Mouse (Mus musculus): ENCODE measurements around the gene E2f1. TPM values are rescaled to one million over a fixed set of nuclear protein-coding genes. Genes with fewer than 3 reads are reported as not detected.

The E2f1 gene
- 12.1 and 12.2 TPM in 2 replicates for total RNA-seq (2021)
- long read RNA-seq, experiment 1, transcript E2f1-202 (7 exons, 2,732 nt) = major isoform, 40 of 65 reads
- long read RNA-seq, experiment 1, transcript E2f1-201 (7 exons, 2,755 nt) = minor isoform, 15 of 65 reads
- long read RNA-seq, experiment 1, partial matches to known transcripts = 5 of 65 reads
- long read RNA-seq, experiment 1, other reads (novel, unspliced or antisense) = 5 of 65 reads
- long read RNA-seq, experiment 2, transcript E2f1-202 (7 exons, 2,732 nt) = major isoform, 30 of 45 reads
- long read RNA-seq, experiment 2, transcript E2f1-201 (7 exons, 2,755 nt) = minor isoform, 7 of 45 reads
- long read RNA-seq, experiment 2, partial matches to known transcripts = 4 of 45 reads
- long read RNA-seq, experiment 2, other reads (novel, unspliced or antisense) = 4 of 45 reads

DNA sequence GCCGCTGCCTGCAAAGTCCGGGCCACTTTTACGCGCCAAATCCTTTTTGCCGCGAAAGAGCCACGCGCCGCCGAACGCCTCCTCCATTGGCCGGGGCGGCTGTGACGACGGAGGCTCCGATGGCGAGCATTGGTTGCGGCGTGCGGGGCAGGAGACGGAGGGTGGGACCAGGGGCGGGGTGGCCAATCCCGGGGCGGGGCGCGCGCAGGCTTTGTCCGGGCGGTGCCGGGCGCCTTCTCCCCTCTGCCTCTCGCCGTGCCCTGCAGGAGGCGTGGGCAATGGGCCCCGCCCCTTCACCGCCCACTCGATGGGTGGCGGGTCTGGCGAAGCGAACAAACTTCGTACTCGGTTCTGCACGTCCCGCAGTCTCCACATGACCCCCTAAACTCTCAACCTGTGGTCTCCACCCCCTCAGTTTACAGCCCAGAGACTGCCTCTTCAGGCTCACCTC, at the start of gene E2f1:
Gene E2f1, minus strand, starts transcription at position 57 of the 451 bp plus-strand sequence.
- peak; percentile 99 for DNase-seq

DNA sequence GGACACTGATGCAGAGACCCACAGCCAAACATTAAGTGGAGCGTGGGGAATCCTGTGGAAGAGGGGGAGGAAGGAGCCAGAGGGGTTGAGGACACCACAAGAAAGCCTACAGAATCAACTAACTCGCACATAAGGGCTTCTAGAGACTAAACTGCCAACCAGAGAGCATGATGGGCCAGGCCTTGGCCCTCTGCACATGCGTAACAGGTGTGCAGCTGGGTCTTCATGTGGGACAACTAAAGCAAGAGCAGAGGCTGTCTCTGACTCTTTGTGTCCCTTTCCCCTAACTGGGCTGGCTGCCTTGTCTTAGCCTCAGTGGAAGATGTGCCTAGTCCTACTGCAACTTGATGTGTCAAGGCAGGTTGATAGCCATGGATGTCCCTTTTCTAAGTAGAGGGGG, 47.4 kb upstream of the E2f1 start:
- DNase-seq = no peak

DNA sequence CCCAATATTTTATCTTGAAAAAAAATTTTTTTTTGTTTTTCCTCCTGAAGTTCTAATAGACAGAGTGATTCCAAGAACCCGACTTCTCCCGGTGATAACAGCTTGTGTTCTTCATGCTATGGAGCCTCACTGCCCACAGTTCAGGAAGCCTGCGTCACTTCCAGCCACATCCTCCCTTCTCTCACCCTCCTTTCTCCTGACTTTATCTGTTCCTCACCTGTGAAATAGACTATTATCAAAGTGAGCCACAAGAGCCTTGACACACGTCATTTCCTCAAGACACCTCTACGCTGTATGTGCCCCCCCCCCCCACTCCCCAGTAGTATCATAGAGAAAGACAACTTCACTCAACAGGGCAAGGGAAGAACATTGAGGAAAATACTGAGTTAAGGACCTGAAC, 46.0 kb upstream of the E2f1 start:
- no peak for DNase-seq

GRCm38 (mm10) chr2:154614841-154615576, 45.3 kb upstream of the E2f1 start:
- DNase-seq = no peak

- peak; percentile 95 for DNase-seq
These were observed 43.7 kb upstream of the E2f1 start, which contains the start of the genes Zfp341 and 4930519P11Rik for GRCm38 (mm10) chr2:154613118-154614115. Zfp341 (plus strand) TSS chr2:154613297. 4930519P11Rik (minus strand) TSS chr2:154613437.

DNA sequence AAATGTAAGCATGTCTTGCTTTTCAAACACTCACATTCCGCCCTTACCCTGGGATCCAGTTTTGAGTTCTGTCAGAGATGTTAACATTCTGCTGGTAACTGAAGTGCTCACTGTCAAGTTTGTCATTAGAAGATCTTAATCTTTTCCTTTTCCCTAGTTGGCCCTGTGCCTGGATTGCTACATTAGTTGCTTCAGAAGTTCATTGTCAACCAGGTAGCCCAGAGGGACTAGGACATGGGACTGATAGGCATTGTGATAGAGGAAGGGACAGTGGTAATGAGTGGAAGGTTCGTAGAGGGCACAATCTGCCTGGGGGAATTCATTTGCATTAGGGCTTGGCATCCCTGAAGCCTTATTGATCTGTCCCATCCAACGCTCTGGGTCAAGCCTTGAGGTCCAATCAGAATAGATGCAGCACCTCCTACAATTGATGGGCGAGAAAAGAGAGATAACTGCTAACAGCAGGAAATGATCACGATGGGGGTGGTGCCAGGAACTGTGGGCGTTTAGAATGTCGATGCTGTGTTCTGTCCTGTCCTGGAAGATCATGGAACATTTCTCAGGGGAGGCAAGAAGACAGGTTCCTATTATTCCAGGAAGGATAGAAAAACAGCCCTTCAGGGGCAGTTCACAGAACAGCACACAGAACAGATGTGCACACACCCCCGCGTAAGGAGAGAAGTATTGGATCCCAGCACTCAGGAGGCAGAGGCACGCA, 39.5 kb upstream of the E2f1 start:
- DNase-seq = no peak

DNA sequence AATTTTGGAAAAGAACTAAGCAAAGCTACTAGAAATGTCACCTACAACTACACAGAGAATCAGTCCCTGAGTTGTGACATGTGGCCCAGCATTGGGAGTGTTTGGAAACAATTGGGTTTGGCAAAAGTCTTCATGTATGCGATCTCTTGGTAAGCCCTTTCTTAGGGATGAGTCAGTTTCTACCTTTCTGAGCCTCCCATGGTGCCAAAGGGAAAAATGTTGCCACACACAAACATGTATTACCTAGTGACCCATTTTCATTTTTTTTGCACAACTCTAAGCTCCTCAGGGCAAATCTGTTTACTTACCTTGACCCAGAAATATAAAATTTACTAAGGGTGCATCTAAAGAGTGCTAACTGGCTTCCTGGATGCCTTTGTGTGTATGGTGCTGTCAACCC, 37.3 kb upstream of the E2f1 start:
- DNase-seq = no peak

DNA sequence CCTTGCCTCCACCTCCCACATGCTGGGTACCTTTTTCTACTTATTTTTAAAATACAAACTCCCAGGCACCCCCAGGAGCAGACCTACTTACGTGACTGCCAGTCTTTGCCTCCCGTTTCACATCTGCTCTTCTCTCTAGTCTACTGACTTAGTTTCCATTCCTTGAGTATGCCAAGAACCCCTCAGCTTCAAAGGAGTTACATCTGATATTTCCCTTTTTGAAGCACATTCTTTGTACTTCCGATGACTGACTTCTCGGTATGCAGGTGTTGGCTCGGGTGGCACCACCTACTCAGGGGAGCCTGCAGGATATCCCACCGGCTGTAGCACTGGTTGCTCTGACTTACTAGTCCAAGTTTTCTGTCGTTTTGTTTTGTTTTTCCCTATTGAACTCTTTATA, 34.5 kb upstream of the E2f1 start:
- no peak for DNase-seq

- peak; percentile 98 for DNase-seq
These were observed 34.0 kb upstream of the E2f1 start, which contains the start of gene Pxmp4 for GRCm38 (mm10) chr2:154603638-154604153. Pxmp4 (minus strand) TSS chr2:154603708.

DNA sequence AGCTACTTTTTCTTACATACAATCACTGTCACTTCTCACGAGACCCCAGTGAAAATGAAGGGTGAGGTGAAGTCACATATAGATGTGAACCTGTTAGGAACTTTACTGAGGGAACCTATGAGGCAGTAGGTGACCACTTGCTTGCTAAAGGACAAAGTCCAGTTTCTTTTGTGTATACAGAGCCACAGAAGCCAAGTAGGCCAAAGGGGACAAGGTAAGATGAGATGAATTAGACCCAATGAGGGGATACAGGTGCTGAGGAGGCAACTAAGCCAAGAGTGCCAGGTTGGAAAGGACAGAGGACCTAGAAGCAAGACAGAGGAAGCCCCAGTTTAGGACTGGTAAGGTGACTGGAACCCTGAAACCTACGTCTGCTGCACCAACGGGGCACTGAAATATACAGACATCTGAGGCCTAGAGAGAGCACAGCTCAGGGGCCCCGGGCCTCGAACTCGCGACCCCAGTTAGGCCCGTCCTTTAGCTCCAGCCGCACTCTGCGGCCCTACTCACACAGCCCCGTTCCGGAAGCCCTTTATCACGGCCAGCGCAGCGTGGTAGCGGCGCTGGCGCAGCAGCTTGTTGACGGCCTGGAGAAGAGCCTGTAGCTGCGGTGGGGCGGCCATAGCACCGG, 33.4 kb upstream of the E2f1 start:
- no peak for DNase-seq

GRCm38 (mm10) chr2:154601324-154601723, 31.6 kb upstream of the E2f1 start:
- DNase-seq = no peak

- DNase-seq = no peak
These were observed 30.9 kb upstream of the E2f1 start for GRCm38 (mm10) chr2:154600586-154600985.

DNA sequence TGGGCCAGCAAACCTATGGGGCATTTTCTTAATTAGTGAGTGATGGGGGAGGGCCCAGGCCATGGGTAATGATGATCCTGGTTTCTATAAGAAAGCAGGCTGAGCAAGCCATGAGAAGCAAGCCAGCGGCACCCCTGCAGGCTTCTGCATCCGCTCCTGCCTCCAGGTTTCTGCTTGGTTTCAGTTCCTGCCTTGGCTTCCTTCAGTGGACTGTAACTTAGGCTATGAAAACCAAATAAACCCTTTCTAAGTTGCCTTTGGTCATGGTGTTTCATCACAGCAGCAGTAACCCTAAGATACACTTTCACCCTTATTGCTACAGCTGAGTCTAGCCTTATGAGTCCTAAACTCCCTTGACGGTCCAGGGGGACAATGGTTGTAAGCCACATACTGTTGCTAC, 27.7 kb upstream of the E2f1 start:
- no peak for DNase-seq

GRCm38 (mm10) chr2:154595775-154596174, 26.1 kb upstream of the E2f1 start:
- peak; percentile 61 for DNase-seq

- DNase-seq = peak; percentile 56
These were observed 23.3 kb upstream of the E2f1 start for GRCm38 (mm10) chr2:154593025-154593424.

GRCm38 (mm10) chr2:154591239-154591638, 21.5 kb upstream of the E2f1 start:
- DNase-seq = no peak

DNA sequence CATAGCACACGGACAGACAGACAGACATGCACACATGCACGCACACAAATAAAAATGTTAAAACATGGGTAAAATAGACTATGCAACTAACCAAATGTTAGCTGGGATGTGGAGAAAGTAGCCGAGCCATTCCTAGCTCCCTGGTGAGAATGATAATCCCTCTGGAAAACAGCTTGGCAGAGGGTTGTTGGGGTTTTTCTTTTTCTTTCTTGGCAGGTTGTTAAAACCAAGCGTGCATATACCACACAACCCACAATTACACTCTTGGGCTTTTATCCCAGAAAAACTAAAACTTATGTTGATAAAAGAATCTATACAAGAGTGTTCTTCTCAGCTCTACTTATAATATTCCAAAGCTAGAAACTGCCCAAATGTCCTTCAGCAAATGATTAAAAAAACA, 19.4 kb upstream of the E2f1 start:
- DNase-seq = no peak

DNA sequence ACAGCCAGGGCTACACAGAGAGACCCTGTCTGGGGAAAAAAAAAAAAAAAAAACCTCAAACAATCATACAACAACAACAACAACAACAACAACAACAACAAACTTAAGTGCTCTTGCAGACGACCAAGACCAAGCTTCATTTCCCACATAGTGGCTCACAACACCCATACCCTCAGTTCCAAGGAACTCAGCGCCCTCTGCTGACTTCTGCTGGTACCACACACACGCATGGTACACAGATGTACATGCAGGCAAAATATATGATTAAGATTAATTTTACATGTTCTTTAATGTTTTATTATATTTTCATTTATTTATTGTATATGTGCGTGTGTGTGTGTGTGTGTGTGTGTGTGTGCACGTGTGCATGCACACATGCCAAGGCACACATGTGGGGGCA, 16.7 kb upstream of the E2f1 start:
- peak; percentile 65 for DNase-seq

GRCm38 (mm10) chr2:154584931-154585601, 15.4 kb upstream of the E2f1 start:
- no peak for DNase-seq
